Mouse (Mus musculus) embryonic facial prominence, embryonic 10.5 days (tissue): ENCODE measurements around the gene Phf14. TPM values are rescaled to one million over a fixed set of nuclear protein-coding genes. Genes with fewer than 3 reads are reported as not detected.
A peak's percentile ranks its signal among the peaks of the same experiment; 100 is the strongest.
"Not testable (repeated sequence)": the region's sequence is repeated elsewhere in the genome, so short reads cannot be mapped to it uniquely, and the experiment has no call there.

ENCODE experiments used
- DNase-seq: peaks from one replicate; pipeline ENCODE4 v3.0.0-alpha.2; 2017; ENCODE audit warnings: low spot score
- H3K27ac ChIP-seq: fragments of 300-500 bp; sonication (generic); replicated peaks from 2 replicates; pipeline ENCODE4 v1.5.1; 2016; ENCODE audit warnings: mild to moderate bottlenecking
- H3K27me3 ChIP-seq: fragments of 300-500 bp; sonication (generic); replicated peaks from 2 replicates; pipeline ENCODE4 v1.6.1; 2016; ENCODE audit warnings: low read depth, mild to moderate bottlenecking; ENCODE audit not compliant: poor library complexity, severe bottlenecking
- H3K36me3 ChIP-seq: fragments of 300-500 bp; sonication (generic); replicated peaks from 2 replicates; pipeline ENCODE4 v1.6.1; 2016; ENCODE audit warnings: mild to moderate bottlenecking, moderate library complexity
- H3K4me1 ChIP-seq: fragments of 300-500 bp; sonication (generic); 2 replicates; pipeline ENCODE4 v1.6.1; 2016
- H3K4me3 ChIP-seq: fragments of 300-500 bp; sonication (generic); 2 replicates; pipeline ENCODE4 v1.5.1; 2016; ENCODE audit warnings: mild to moderate bottlenecking, moderate library complexity
- H3K9me3 ChIP-seq: fragments of 300-500 bp; sonication (generic); 2 replicates; pipeline ENCODE4 v1.6.1; 2016; ENCODE audit warnings: mild to moderate bottlenecking
- WGBS: fragments of 180-500 bp; shearing (Covaris S2); methylation state at CpG from one replicate; pipeline ENCODE4 v1.1.7; 2016; 5-methylcytosine and 5-hydroxymethylcytosine counted together
- polyA plus RNA-seq: library from polyadenylated mRNA; unstranded; fragments of >200 nt; fragmentation: Nextera tagmentation; extraction: Ambion mirVana; gene quantifications from 2 replicates; pipeline ENCODE4 v1.2.1, GENCODE M21; 2016

The Phf14 gene
- 66.0 and 79.0 TPM in 2 replicates for polyA plus RNA-seq

- Histone ChIP-seq H3K27me3 (no peaks in the 10 kb centered on the region), H3K9me3 (no peaks in the 10 kb centered on the region), H3K36me3 (peaks cover 35% of the 10 kb centered on the region), H3K4me3 (peak within 1 kb of the TSS; percentile 90), H3K27ac (peak within 1 kb of the TSS; percentile 94), H3K4me1 (peaks cover 14% of the 10 kb centered on the region)
- peak; percentile 90 for DNase-seq
- under 1% methylated on average over 59 of the region's 59 CpGs for WGBS
These were observed at the start of gene Phf14, which contains the start of gene Ndufa4 for GRCm38 (mm10) chr6:11907269-11908032. Gene Phf14, plus strand, starts transcription at chr6:11907809. Gene Ndufa4, minus strand, starts transcription at chr6:11907497.

DNA sequence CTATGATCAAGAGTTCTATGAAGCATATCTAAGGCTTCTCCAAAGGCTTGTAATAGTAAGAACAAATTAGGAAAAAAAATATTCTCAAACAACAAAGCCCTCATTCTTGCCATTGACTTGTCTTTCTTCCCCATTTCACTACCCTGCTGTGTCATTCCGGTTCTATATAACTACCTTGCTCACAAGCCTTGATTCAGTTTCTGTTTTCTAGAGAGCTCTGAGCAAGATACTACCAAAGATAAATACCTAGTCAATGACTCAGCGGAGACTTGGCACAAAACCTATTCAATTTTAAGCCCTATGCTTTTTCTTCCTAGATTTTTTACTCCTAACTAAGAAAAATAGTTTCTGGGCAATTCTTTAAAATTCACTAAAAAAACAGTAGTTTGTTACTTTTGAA is 32.2 kb upstream of the Phf14 start:
- not testable (repeated sequence) for H3K27ac ChIP-seq, DNase-seq, H3K4me1 ChIP-seq, H3K9me3 ChIP-seq, H3K4me3 ChIP-seq, H3K27me3 ChIP-seq, H3K36me3 ChIP-seq
- WGBS = no CpG with 5 or more reads among the region's 2 CpGs

DNA sequence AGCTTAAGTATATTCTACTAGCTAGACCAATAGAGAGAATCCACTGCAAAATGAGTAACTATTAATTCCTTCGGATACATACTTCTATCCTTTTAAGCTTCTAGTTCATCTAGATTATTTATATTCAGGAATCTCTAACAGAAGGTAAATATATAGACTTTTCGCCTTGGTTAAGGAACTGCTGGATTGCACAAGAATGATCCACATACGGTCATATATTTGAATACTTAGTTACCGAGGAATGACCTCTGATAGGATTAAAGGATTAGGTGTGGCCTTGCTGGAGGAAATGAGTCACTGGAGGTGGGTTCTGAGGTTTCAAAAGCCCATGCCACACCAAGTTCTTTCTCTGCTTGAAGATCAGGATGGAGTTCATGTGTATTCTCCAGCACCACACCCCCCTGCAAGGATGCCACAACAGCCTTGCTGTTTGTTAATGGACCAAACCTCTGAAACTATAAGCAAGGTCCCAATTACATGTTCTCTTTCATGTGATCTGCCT is 6.7 kb upstream of the Phf14 start:
- WGBS = 91% methylated on average over 4 of the region's 4 CpGs
- peaks cover 2% of the 10 kb centered on the region for H3K4me1 ChIP-seq
- no peak overlapping the region for H3K27ac ChIP-seq
- no peak overlapping the region for H3K4me3 ChIP-seq
- H3K9me3 ChIP-seq = no peaks in the 10 kb centered on the region
- no peak for DNase-seq
- no peaks in the 10 kb centered on the region for H3K27me3 ChIP-seq
- H3K36me3 ChIP-seq = peaks cover 76% of the 10 kb centered on the region

DNA sequence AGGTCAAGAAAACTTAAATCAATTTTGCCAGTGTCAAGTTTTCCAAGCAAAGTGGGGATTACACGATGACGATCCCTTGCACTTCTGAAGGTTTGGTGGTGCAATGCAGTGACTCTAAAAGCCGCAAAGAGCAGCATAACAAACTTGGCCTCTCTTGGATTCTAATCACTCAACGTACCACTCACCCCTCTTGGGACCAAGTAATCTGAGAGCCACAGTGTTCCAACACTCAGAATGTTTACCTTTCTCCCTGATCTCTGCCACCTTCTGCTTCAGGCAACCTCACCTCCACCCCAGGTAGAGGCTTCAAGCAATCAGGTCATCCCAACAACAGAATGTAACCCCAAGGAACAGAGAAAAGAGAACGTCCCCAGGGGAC is 730 bp upstream of the Phf14 start:
- no peak for DNase-seq
- Histone ChIP-seq H3K4me3 (peak overlapping the region; percentile 90), H3K27me3 (no peaks in the 10 kb centered on the region), H3K36me3 (peaks cover 41% of the 10 kb centered on the region), H3K4me1 (peaks cover 14% of the 10 kb centered on the region), H3K9me3 (no peaks in the 10 kb centered on the region), H3K27ac (peak overlapping the region; percentile 94)
- WGBS = under 1% methylated on average over 5 of the region's 5 CpGs

GRCm38 (mm10) chr6:11908170-11908569 is 561 bp downstream of the Phf14 start:
- no peaks in the 10 kb centered on the region for H3K9me3 ChIP-seq
- H3K27me3 ChIP-seq = no peaks in the 10 kb centered on the region
- peaks cover 14% of the 10 kb centered on the region for H3K4me1 ChIP-seq
- peak overlapping the region; percentile 90 for H3K4me3 ChIP-seq
- H3K27ac ChIP-seq = peak overlapping the region; percentile 94
- WGBS = 36% methylated on average over 7 of the region's 7 CpGs
- no peak for DNase-seq
- peaks cover 28% of the 10 kb centered on the region for H3K36me3 ChIP-seq

- peaks cover 12% of the 10 kb centered on the region for H3K4me1 ChIP-seq
- no peaks in the 10 kb centered on the region; the same call in 1 of the 2 replicates for H3K9me3 ChIP-seq
- H3K36me3 ChIP-seq = peaks cover 29% of the 10 kb centered on the region
- peak overlapping the region; percentile 99 for H3K27ac ChIP-seq
- DNase-seq = peak; percentile 91
- H3K27me3 ChIP-seq = no peaks in the 10 kb centered on the region
- H3K4me3 ChIP-seq = peak overlapping the region; percentile 91
- WGBS = under 1% methylated on average over 20 of the region's 20 CpGs
These were observed 18.0 kb downstream of the Phf14 start for GRCm38 (mm10) chr6:11925496-11926041.

DNA sequence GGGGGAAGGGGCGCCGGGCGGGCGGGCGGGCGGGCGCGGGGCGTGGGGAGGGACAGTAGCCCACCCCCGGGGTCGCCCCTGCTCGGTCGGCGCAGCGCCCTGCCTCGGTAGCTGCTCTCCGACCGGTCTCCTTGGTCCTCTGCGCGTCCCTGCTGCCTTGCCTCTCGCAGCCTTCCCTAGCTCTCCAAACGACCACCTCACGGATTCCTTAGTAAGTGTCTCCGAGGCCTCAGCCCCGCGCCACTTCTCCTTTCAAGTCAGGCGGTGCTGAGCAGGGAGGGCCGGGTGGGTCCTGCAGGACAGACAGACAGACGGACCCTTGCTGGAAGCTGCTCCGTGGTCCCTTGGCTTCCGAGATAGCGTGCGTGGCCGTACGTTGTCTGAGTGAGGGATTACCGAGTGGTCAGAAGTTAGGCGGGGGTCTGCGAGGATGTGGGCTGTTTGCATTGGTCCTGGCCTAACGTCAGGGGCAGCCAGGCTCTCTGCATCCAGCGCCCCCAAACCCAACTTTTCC is 18.5 kb downstream of the Phf14 start:
- H3K36me3 ChIP-seq = peaks cover 29% of the 10 kb centered on the region

GRCm38 (mm10) chr6:11927485-11927884 is 19.9 kb downstream of the Phf14 start:
- Histone ChIP-seq H3K9me3 (no peaks in the 10 kb centered on the region; the same call in 1 of the 2 replicates), H3K4me1 (peaks cover 12% of the 10 kb centered on the region), H3K4me3 (peak overlapping the region; percentile 91; the same call in 1 of the 2 replicates), H3K36me3 (peaks cover 32% of the 10 kb centered on the region), H3K27ac (no peak overlapping the region), H3K27me3 (no peaks in the 10 kb centered on the region)
- 88% methylated on average over 6 of the region's 6 CpGs for WGBS
- DNase-seq = no peak

More for the DNA sequence above, 18.5 kb downstream of the Phf14 start:
- Histone ChIP-seq H3K27me3 (no peaks in the 10 kb centered on the region), H3K27ac (peak overlapping the region; percentile 99), H3K4me3 (peak overlapping the region; percentile 91), H3K9me3 (no peaks in the 10 kb centered on the region; the same call in 1 of the 2 replicates), H3K4me1 (peaks cover 12% of the 10 kb centered on the region)
- WGBS = under 1% methylated on average over 40 of the region's 40 CpGs
- DNase-seq = peak; percentile 76

DNA sequence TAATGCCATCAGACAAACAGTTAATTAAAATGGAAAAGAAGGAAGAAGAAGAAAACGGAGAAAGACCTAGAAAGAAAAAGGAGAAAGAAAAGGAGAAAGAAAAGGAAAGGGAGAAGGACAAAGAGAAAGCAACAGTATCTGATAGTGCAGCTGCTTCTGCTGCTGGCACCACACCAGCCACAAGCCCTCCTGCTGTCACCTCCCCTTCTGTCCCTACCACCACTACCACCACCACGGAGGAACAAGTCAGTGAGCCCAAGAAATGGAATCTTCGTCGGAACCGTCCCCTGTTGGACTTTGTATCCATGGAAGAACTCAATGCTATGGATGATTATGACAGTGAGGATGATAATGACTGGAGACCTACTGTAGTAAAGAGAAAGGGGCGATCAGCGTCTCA is 25.8 kb downstream of the Phf14 start:
- 93% methylated on average over 7 of the region's 7 CpGs for WGBS
- H3K27ac ChIP-seq = no peak overlapping the region

DNA sequence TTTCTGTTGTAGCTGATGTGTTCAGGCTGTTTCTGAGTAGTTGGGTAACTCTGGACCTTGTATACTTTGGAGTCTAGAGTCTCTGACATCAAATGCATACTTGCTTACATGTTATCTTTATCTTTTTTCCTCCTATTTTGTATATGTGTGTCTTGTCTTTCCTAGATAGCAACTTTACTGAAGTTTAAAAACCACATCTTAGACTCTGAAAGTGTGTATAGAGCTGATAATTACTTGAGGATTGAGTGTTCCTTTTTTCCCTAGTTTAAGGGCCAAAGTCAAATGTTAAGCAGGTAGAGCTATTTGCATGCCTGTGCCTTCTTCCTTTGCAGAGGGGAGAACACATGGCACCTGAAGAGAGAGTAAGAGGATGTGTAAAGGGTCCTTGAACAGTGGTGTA is 33.3 kb downstream of the Phf14 start:
- H3K36me3 ChIP-seq = peaks cover 65% of the 10 kb centered on the region
- no peaks in the 10 kb centered on the region for H3K9me3 ChIP-seq
- H3K27ac ChIP-seq = no peak overlapping the region
- DNase-seq = no peak
- H3K4me1 ChIP-seq = no peaks in the 10 kb centered on the region
- H3K27me3 ChIP-seq = no peaks in the 10 kb centered on the region
- H3K4me3 ChIP-seq = no peak overlapping the region

More for the DNA sequence above, 25.8 kb downstream of the Phf14 start:
- Histone ChIP-seq H3K9me3 (no peaks in the 10 kb centered on the region), H3K27me3 (no peaks in the 10 kb centered on the region), H3K4me1 (no peaks in the 10 kb centered on the region), H3K36me3 (peaks cover 47% of the 10 kb centered on the region), H3K4me3 (no peak overlapping the region)
- no peak for DNase-seq

DNA sequence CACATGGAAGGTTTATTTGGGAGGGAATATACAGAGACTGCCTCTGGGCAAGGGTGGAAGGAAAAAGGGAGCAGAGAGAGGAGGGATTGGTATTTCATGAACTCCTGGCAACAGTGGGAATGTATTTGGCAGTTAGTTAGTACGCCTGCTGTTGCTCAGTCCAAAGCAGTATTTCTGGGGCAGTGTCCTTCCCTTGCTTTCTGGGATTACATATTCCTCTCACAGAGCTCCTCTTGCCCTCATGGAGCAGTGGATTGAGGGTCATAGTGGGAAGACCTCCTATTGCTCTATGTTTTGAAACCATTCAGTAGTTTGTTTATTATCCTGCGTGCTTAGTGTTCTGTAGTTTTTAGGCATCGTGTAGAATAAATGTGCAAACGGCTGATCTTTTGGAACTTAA is 34.5 kb downstream of the Phf14 start:
- Histone ChIP-seq H3K36me3 (peaks cover 67% of the 10 kb centered on the region), H3K27me3 (no peaks in the 10 kb centered on the region), H3K4me1 (no peaks in the 10 kb centered on the region), H3K4me3 (no peak overlapping the region), H3K27ac (no peak overlapping the region), H3K9me3 (no peaks in the 10 kb centered on the region)
- DNase-seq = no peak
- WGBS = 98% methylated on average over 4 of the region's 4 CpGs

DNA sequence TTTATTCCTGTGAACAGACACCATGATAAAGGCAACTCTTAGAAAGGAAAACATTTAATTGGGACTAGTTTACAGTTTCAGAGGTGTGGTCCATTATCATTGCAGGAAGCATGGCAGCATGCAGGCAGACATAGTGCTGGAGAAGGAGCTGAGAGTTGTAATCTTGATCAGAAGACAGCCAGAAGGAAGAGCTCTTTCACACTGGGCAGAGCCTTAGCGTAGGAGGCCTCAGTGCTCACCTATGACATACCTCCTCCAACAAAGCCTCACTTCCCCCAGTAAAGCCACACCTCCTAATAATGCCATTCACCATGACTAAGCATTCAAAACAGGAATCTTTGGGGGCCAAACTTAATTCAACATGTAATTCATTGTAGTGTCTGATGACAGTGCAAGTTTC is 40.5 kb downstream of the Phf14 start:
- no peaks in the 10 kb centered on the region for H3K27me3 ChIP-seq
- no peaks in the 10 kb centered on the region for H3K4me1 ChIP-seq
- H3K9me3 ChIP-seq = no peaks in the 10 kb centered on the region
- DNase-seq = no peak
- H3K4me3 ChIP-seq = no peak overlapping the region
- WGBS = 94% methylated on average over 1 of the region's 1 CpGs
- H3K36me3 ChIP-seq = peaks cover 60% of the 10 kb centered on the region
- H3K27ac ChIP-seq = no peak overlapping the region

- H3K4me1 ChIP-seq = no peaks in the 10 kb centered on the region
- no peak for DNase-seq
- H3K27me3 ChIP-seq = no peaks in the 10 kb centered on the region
- H3K9me3 ChIP-seq = no peaks in the 10 kb centered on the region
- no peak overlapping the region for H3K27ac ChIP-seq
- peaks cover 54% of the 10 kb centered on the region for H3K36me3 ChIP-seq
- no peak overlapping the region for H3K4me3 ChIP-seq
- WGBS = 93% methylated on average over 7 of the region's 7 CpGs
These were observed 52.6 kb downstream of the Phf14 start for GRCm38 (mm10) chr6:11960172-11960571.
